Mouse (Mus musculus) 416B (cell line): ENCODE data around the gene Prr7.

Experiments used
- DNase-seq: peaks from one replicate; pipeline ENCODE4 v3.0.0; 2011; ENCODE audit warnings: low read depth

Gene Prr7

DNA sequence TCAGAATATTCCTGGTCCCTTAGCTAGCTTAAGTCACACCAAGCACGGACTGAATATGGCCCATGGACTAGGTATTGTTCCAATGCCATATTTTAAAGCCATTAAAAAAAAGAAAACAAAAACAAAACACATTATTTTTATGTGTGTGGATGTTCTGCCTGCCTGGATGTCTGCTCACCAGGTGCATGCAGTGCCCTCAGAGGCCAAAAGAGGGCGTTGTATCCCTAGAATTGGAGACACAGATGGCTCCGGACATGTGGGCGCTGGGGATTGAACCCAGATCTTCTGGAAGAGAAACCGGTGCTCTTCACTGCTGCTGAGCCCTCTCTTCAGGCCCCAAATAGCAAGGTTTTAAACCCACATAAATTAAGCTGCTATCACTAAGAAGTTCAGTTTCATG, 14.0 kb downstream of the Prr7 start:
- peak; percentile 70 for DNase-seq

DNA sequence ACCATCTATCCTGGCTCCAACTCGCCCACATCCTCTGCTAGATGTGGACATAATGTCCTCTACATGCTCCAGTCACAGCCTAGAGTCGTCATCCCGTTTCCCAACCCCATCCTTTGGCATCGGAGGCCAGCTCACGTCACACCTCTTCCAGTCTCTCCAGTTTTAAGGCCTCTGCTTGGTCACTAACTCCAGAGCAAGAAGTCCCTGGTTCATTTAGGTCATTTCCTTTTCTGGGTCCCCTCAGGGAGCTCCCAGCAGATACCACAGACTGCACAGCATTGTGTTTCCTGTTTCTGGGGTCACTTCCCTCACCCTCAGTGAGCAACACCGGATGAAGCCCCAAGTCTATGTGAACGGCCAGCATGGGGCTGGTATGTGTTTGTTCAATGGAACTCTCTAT, 14.9 kb downstream of the Prr7 start:
- DNase-seq: peak; percentile 71

DNA sequence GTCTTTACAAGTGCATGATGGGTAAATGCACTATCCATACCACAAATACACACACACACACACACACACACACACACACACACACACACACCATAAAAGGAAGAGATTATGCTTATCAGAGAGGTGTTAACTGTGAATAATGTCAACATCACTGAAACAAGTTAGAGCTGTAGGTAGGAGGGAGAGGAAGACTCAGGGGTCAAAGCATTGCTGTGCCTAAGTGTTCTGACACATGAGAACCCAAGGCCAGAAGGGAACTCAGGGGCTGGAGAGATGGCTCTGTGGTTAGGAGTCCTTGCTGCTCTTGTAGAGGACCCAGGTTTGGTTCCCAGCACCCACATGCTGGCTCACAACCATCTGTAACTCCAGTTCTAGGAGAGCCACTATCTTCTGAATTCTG, 15.9 kb downstream of the Prr7 start:
- no peak for DNase-seq

DNA sequence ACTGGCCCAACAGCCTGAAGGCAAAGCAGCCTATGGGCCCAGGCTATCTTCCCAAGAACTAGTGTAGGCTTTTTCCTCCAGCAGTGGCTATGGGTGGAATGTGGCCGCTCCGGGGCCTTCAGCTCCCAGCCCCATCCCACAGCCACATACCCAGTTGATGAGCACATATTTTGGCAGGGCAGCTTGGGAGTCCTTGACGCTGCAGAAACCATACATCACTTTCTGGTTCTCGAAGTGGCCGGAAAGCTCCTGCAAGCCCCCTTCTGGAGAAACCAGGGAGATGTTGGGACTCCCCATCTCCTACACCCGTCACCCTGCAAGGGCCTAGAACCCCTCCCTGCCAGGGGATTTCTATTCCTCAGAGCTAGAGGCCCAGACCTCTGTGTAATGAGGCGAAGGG, 18.5 kb downstream of the Prr7 start:
- DNase-seq: no peak

DNA sequence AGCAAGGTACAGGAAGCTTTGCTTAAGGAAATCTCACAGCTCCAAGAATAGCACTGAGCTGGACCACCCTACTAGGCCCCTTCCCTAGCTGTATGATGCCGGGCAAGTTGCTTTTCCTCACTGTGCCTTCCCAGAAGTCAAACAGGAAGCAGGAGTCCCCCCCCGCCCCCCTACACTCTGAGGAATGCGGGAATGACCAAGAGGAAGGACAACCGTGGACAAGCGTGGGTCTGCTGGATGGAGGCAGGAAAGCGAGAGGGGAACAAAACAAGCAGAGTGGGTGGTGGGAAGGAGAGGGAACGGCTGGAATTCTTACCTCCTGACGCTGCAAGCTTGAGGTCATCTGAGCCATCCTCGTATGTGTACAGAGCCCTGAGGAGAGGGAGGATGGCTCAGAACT, 19.0 kb downstream of the Prr7 start:
- no peak for DNase-seq

DNA sequence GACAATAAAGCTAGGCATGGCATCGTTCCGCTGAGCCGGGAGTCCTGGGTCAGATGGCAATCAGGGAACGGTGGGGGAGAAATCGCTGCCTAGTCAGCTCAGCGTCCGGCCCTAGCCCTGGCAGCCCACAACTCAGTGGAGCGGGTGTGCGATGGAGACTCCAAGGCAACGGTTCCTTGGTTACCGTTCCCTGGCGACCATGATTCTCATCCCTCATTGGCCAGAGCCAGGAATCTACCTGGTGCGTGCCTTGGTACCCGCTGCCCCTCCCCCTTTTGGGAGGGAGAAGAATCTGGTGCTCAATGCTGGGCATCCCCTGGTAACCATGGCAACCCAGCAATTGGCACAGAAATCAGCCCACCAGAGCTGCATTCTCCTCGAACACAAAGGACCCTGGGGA, 19.5 kb downstream of the Prr7 start:
- DNase-seq: no peak

DNA sequence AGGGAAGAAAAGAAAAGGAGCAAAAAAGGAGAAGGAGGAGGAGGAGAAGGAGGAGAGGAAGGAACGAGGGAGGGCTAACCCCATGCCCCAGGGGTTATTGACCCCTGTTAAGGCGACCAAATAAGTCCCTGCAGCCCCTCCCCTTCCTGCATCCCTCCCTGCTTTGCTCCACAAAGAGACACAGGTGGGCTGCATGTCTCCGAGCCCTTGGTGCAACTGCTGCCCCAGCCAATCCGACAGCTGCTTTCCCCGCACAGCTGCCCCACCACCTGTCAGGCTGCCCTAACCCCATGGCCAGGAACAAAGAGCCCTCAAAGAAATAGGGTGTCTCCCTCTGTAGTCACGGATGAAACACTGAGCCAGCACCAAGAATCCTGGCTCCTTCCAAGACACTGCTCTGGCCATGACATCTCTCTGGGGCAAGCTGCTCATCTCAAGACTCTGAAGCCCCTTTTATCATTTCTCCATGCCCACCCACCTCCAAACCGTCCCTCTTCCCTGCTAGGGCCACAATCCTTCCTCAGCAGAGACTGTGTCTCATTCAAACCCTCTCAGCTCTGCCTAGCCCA, 20.5 kb downstream of the Prr7 start:
- no peak for DNase-seq

DNA sequence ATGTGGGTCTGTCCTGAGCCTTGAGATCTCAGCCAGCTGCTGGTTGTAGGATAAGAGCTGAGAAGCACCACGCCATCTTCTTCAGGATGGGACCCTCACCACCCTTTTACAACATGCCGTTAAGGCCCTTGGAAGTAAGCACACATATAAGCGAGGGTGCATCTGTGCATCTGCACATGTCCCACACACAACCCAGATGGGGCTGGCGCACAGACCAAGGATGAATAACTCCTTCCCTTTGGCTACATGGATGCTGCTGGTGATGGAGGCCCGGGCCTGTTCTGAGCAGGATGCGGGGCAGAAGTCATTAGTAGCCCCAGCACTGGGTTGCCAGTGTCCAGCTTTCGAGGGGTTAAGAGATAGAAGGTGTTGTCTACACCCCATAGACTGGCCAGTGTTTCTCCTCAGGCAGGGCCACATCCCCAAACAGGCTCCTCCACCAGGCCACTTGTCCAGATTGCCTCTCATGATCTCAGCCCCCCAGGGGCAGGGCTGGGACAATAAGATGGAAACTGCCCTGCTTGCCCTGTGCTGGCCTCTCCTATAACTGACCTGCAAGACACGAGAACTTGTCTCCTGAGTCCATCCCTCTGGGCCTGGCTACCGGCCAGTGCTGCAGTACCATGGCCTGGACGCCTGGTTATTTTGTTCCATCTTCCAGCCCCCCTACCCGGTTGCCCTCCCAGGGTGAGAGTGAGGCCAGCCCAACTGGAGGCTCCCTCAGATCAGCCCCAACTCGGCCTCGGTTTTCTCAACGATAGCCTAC, 22.1 kb downstream of the Prr7 start:
- DNase-seq: no peak

DNA sequence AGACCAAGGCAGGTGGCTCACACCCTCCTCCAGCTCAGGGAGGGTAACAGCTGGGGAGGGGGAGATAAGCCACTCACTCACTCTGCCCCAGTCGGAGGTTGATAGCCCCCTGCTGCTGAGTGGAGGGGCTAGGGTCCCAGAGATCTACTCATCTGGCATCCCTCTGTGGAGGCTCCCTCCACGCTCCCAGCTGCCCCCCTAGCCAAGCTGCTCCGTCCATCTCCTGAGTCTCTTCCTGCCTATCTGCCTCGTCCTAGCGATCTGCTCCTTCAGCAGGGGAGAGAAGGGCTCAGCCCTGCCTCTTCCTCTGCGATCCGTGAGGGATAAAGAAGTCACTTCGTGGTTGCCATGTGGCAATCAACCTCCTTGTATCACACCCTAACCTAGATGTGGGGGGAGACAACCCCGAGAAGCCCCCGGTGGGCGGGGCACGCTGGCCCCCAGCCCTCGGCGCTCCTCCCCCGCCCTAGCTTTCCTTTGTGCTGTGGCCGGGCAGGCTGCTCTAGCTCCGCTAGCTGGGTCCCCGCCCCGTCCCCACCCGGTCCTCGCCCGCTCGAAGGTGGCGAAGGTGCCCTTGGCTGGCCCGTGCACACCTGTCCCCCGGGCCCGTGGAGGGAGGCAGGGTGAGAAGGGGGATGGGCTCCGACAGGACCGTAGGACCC, 23.0 kb downstream of the Prr7 start:
- no peak for DNase-seq

DNA sequence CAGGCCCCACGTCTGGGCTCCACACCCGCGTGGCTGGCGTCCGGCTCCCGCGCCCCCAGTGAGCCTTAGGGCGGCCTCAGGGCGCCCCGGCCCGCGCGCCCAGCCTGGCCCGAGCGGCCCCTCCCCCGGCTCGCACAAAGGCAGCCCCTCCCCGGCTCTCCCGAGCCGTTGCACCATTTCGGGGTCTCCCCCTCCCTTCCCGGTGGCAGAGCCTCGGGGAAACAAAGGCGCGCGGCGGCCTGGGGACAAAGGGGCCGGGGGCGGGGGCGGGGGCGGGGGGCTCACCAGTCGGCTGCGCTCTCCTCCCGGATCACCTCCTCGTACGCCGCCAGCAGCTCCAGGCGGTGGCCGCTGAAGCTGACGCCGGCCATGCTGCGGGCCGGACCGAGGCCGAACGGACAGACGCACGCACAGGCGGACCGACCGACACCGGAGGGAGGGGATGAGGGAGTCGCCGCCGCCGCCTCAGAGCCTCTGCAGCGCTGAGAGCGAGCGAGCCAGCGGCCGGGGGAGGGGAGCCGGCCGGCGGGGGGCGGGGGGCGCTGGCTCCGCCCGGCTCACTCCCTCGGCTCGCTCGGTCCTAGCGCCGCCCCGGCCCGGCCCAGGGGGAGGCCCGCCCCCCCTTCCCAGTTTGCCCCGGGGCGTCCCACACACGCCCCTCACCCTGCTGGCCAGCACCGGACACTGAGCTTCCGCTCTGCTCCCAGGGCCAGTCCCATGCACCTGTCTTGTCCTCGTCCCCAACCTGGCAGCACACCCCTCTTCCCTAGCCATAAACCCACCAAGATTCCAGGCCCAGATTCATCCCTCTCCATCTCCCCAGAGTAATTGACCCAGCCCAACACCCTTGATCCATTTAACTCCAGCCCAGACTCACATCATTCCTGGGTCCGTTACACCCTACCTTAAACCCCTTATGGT, 23.8 kb downstream of the Prr7 start, which contains the start of gene Dbn1:
Gene Dbn1 (minus strand): TSS at position 534 of the 921 bp plus-strand sequence.
- DNase-seq: no peak

DNA sequence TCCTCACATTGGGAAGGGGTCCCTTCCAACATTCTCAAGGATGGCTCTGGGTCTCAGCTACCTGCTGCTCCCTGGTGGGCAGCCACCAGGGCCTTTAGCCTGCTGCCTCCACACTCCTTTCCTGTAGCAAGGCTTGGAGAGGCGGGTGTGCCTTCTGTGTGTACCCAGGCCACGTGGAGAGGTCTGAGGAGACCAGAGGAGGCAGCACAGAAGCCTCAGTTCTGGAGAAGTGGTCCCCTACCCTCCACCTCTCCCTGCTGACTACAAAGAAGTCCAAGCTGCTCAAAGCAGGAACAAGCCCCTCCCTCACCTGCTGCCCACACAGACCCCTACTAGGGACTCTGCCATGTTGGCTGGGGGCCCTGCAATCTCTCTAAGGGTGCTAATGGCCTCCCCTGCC, 30.2 kb downstream of the Prr7 start:
- DNase-seq: no peak

DNA sequence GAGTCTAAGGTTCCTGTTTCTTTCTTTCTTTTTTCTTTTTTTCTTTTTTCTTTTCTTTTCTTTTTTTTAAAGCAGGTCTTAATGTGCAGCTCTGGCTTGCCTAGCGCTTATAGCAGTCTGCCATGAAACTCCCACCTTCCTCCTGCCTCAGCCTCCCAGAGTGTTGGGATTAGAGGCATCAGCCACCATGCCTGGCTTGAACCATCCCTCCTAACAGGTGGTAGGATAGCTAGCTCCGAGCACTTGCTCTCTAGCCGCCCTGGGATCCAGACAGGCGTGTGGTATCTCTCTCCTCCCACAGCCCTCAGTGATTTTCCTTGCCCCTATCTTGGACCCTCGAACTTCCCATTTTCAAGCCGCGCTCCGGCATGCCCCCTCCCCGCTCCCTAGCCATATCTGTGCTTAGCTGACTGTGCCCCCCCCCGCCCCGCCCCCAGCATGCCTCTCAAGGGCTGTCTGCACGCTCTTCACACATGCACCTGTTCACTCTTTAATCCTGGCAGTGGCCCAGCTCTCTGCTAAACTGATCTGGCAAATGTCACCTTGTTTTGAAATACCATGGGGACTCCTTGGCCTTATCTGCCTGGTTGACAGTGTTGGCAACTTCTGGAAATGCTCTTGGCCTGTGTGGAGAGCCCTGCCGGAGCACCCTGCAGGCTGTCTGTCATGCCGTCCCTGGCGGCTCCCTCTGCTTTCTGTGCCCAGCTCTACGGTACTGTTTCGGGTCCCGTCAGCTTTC, 31.0 kb downstream of the Prr7 start:
- no peak for DNase-seq

DNA sequence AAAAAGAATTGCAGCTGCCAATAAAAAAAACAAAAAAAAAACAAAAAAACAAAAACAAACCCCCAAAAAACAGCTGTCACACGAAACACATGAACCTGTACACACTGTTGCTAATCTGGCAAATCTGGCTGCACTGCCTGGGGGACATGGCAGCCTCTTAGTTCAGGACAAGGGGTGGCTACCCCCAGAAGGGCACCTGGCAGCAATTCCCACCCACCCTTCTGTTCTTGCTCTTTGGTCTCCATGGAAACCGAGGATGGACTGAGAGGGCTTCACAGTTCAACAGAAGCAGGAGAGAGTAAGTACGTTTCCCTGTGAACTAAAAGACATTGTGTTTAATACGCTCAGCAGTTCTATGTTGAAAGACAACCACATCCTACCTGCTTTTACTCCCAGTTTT, 31.6 kb downstream of the Prr7 start:
- DNase-seq: no peak

DNA sequence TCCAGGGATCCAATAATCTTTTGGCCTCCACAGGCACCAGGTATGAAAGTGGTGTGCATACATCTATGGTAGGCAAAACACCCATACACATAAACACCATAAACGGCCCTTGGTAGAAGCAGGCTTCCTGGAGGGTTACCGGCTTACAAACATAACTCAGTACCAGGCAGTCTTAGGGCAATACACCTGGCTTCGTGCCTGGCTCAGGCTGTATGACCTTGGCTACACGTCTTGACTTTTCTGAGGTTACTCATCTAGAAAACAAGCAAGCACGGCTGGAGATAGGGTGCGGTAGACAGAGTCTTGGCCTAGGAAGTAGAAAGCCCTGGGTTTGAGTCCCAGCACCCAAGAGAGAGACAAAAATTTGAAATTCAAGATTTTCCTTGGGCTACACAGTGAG, 32.6 kb downstream of the Prr7 start:
- DNase-seq: no peak

DNA sequence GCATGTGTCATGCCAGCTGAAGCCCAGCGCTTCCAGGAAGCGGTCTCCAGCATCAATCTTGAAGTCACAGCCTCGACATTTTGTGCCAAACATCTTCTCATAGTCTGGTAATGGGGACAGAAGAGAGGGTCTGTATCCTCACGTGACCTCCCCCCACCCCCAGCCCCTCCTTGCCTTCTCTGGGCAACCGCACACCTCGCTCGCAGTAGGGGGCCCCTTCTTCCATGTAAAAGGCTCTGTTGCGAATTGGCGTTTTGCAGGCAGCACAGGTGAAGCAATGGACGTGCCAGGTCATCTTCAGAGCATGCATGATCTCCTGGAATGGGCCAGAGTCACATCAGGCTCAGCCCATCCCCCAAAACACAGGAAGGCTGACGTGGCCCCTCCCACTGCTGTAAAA, 34.8 kb downstream of the Prr7 start:
- no peak for DNase-seq

DNA sequence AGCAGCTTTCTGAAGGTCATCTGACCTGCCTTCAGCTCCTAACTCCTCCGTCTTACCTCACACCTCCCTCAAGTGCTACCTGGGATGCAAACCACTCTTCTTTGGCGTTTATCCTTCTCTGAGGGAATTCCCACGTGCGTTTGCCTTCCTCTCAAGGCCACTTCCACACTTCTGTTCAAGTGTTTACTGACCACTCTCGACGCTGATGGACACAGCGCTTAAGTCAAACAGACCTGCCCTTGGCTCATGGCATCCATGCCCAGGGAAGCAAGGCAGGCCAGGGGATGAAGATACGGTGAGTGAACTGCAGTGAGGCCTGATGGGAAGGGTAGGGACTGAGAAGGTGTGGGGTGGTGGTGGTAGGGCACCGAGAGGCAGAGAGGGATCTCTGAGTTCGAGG, 36.5 kb downstream of the Prr7 start:
- DNase-seq: no peak

DNA sequence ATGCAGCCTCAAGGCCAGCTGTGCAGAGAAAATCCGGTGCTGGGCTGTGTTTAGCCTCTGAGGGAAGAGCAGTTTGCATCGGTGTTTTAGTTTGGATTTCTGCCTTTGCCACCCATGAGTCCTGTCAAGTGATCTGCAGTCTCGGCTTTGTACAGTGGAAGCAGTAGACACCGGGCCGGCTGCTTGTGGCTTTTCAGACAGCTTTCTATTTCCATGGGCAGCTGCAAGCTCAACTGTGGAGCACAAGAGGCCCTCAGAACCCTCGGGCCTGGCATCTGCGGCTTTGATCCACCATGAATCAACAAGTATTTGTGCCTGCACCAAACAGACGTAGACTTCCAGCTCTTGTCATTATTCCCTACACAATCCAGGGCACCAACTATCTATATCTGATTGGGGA, 38.3 kb downstream of the Prr7 start:
- DNase-seq: no peak

DNA sequence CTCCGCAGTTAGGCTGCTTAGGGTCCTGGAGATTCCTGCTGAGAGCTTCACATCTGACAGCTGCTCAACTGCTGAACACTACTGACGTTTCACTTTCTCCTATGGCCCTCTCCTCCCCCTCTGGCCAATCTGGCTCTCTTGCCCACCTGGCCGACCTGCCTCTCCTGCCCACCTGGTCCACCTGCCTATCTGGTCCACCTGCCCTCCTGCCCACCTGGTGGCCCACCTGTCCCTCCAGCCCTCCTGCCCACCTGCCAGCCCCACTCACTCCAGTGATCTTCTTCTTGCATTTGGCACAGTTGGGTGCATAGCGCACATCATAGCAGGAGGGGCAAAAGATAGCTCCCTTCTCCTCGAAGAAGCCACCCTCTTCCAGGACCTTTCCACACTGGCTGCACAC, 40.3 kb downstream of the Prr7 start:
- DNase-seq: no peak

DNA sequence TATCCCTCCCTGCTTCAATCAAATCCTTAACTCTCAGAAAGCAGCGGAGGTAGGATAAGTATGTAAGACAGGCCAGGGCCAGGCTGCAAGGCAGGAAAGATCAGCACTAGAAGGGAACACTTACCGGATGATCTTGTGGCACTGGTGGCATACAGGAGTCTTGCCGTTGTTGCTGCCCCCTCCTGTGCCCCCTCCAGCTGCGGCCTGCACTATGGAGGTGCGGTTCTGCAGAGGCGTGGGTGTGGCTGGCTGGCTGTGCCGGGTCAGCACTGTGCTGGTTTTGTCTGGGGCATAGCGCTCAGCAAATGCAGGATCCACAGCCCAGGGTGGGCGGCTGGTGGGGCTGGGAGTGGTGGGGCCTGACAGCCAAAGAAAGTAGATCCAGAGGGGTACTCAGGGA, 41.7 kb downstream of the Prr7 start:
- no peak for DNase-seq

DNA sequence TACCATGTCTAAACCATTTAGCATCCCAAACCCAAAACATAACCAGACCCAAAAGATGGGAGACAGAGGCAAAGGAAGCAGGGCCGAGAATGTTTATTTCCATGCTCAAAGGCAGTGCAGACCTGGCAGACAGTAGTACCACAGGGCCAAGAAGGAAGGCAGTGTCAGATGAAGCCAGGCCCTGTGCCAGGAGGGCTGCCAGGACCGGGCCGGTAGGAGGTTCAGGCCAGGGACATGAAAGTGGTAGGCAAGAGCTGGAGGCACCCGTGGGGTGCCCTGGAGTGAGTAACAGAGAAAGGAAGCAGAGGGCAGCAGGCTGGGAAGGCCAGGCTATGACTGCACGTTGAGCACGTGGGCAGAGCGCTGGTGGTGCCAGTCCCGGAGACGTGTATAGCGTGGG, 42.6 kb downstream of the Prr7 start:
- no peak for DNase-seq

DNA sequence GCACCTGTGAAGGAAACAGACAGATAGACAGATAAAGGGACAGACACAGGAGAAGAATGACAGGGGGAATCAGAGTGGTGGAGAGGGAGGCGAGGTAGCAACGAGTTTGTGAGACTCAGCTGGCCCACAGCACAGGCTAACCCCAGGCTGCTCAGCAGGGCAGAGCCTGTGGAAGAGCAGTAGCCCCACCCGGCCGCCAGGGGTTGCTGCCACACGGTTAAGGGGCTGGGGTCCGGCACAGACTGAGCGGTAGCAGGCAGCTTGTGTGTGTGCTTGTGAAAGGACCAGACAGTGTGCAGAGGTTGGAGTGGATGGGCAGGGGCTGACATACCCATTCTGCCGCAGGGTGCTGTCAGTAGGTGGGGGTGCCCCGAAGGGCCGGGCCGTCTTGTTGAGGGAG, 43.8 kb downstream of the Prr7 start:
- no peak for DNase-seq

DNA sequence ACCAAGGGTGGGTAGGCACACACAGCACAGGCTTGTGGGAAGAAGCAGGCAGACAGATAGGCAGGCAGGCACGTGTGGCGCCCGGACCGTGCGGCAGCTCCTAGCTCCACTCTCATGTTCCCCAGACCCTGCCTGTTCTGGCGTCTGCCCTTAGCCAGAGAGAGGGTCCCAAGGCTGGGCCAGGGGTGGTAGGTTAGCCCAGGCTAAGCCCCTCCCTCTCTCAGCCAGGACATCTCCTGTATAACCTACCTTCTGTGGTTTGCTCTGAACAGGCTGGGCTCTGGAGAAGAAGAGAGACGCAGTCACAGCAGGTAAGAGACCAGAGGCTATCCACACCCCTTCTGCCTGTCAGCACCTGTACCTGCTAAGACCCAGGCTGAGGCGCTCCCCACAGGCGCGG, 44.5 kb downstream of the Prr7 start:
- DNase-seq: no peak
